Mouse (Mus musculus): ENCODE measurements around the gene Dnajc11.

GRCm38 (mm10) chr4:151904098-151904497 is 29.4 kb upstream of the Dnajc11 start:
- no peak for TF ChIP-seq CTCF (IDR thresholded peaks at IDR 0.05; ENCODE audit: control insufficient read depth, insufficient read depth, insufficient read length)
- no peak for TF ChIP-seq MYOG (IDR thresholded peaks at IDR 0.05; ENCODE audit: control insufficient read depth, extremely low read depth, insufficient read length)
- TF ChIP-seq FOSL1 (IDR thresholded peaks at IDR 0.05; ENCODE audit: insufficient read depth, low read length, poor library complexity, severe bottlenecking), result no peak

Measured in C2C12 (cell line).